Mouse (Mus musculus) midbrain, embryonic 11.5 days (tissue): ENCODE measurements around the gene Fxyd3. TPM values are rescaled to one million over a fixed set of nuclear protein-coding genes. Genes with fewer than 3 reads are reported as not detected.

Experiments
- ATAC-seq: fragments of 200-750 bp; cut with Nextera tagmentation; 2 replicates; pipeline ENCODE4 v1.8.0; 2017; ENCODE audit warnings: moderate TSS enrichment, moderate library complexity; ENCODE audit not compliant: low FRiP score
- DNase-seq: peaks from one replicate; pipeline ENCODE4 v3.0.0; 2015; ENCODE audit warnings: low spot score; ENCODE audit errors: missing footprints
- H3K27ac ChIP-seq: fragments of 300-500 bp; sonication (generic); 2 replicates; pipeline ENCODE4 v1.5.1; 2014; ENCODE audit warnings: low read depth, low read length
- H3K27me3 ChIP-seq: fragments of 300-500 bp; sonication (generic); 2 replicates; pipeline ENCODE4 v1.6.1; 2014; ENCODE audit warnings: mild to moderate bottlenecking, low read length, moderate library complexity, mixed read lengths; ENCODE audit not compliant: control insufficient read depth, insufficient read depth
- H3K36me3 ChIP-seq: fragments of 300-500 bp; sonication (generic); 2 replicates; pipeline ENCODE4 v1.6.1; 2014; ENCODE audit warnings: mild to moderate bottlenecking, low read length, moderate library complexity, mixed read lengths; ENCODE audit not compliant: control insufficient read depth, insufficient read depth
- H3K4me1 ChIP-seq: fragments of 300-500 bp; sonication (generic); 2 replicates; pipeline ENCODE4 v1.6.1; 2014; ENCODE audit warnings: low read length; ENCODE audit not compliant: control insufficient read depth, insufficient read depth
- H3K4me2 ChIP-seq: fragments of 300-500 bp; sonication (generic); 2 replicates; pipeline ENCODE4 v1.6.1; 2014; ENCODE audit warnings: mild to moderate bottlenecking, moderate library complexity
- H3K4me3 ChIP-seq: fragments of 300-500 bp; sonication (generic); 2 replicates; pipeline ENCODE4 v1.5.1; 2014; ENCODE audit warnings: low read depth, low read length
- H3K9ac ChIP-seq: fragments of 300-500 bp; sonication (generic); 2 replicates; pipeline ENCODE4 v1.6.1; 2014; ENCODE audit warnings: low read length
- H3K9me3 ChIP-seq: fragments of 300-500 bp; sonication (generic); 2 replicates; pipeline ENCODE4 v1.6.1; 2016; ENCODE audit warnings: low read length; ENCODE audit not compliant: control insufficient read depth
- WGBS: fragments of 180-500 bp; shearing (Covaris S2); extraction: QIAGEN DNeasy Blood & Tissue Kit; methylation state at CpG from one replicate; pipeline ENCODE4 v1.1.7; 2014; 5-methylcytosine and 5-hydroxymethylcytosine counted together
- polyA plus RNA-seq: library from polyadenylated mRNA; unstranded; fragments of >200 nt; fragmentation: Nextera tagmentation; extraction: Ambion mirVana; gene quantifications from 2 replicates; pipeline ENCODE4 v1.2.1, GENCODE M21; 2014

Fxyd3 gene
- polyA plus RNA-seq, 1 experiment from 2014 or later = 2.3 TPM

DNA sequence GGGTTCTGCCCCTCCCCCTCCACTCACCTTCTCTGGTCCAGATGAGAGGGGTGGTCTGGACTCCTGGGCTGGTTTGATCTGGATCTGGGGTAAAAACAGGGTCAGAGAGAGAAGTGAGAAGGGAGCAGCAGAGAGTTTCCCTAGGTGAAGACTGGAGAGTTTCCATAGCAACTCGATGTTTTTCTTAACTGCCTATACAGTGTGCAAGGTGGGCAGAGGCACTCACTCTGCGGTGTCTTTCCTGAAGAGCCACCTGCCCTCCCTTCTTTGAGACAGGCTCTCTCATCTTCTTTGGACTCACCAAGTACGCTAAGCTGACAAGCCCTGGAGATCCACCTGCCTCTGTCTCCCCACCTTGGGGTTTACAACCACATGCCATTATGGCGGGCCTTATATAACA is 37.5 kb downstream of the Fxyd3 start:
- Histone ChIP-seq H3K27ac (no peak overlapping the region), H3K4me3 (no peak overlapping the region), H3K9ac (no peak overlapping the region), H3K36me3 (no peaks in the 10 kb centered on the region), H3K27me3 (peaks cover 7% of the 10 kb centered on the region), H3K4me2 (no peak overlapping the region), H3K4me1 (no peaks in the 10 kb centered on the region), H3K9me3 (no peaks in the 10 kb centered on the region)
- no peak for DNase-seq
- ATAC-seq = no peak
- WGBS = 89% methylated on average over 4 of the region's 4 CpGs

DNA sequence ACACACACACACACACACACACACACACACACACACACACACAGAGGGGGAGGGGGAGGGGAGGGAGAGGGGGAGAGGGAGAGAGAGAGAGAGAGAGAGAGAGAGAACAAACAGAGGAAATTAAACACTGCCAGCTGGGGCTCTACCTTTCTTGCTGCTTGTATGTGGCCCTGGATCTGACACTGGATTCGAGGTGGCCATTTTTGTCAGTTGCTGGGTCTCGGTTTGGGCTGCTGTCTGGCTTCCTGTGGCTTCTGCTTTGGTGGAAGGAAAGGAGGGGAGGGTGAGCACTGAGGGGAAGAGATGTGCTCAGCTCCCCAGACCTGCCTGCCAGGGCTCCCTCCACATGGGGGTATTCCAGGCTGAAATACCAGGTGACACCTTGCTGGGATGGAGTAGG is 38.8 kb downstream of the Fxyd3 start:
- H3K9ac ChIP-seq = no peak overlapping the region
- no peak overlapping the region for H3K27ac ChIP-seq
- H3K4me1 ChIP-seq = no peaks in the 10 kb centered on the region
- H3K4me2 ChIP-seq = no peak overlapping the region
- H3K36me3 ChIP-seq = no peaks in the 10 kb centered on the region
- WGBS = 73% methylated on average over 2 of the region's 2 CpGs
- H3K4me3 ChIP-seq = no peak overlapping the region
- ATAC-seq = no peak
- peaks cover 5% of the 10 kb centered on the region for H3K27me3 ChIP-seq
- no peak for DNase-seq
- H3K9me3 ChIP-seq = no peaks in the 10 kb centered on the region

DNA sequence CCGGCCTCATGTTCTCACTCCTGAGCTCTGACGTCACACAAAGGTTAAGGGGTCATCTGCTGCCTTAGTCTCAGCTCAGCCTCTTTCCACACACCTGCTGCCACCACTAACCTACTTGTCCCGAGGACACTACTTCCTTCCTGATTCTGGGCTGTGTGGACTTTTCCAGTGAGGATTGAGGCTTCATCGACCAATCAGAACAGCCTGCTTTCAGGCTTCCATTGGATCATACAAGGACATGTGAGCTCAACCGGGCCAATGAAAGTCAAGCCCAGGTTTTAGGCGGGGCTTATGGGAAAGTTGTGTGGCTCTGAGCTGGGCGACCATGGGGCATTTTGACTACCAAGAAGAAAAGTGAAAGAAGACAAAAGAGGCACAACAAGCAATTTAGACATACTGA is 39.6 kb downstream of the Fxyd3 start:
- ATAC-seq = no peak
- H3K4me1 ChIP-seq = no peaks in the 10 kb centered on the region
- WGBS = 83% methylated on average over 7 of the region's 7 CpGs

DNA sequence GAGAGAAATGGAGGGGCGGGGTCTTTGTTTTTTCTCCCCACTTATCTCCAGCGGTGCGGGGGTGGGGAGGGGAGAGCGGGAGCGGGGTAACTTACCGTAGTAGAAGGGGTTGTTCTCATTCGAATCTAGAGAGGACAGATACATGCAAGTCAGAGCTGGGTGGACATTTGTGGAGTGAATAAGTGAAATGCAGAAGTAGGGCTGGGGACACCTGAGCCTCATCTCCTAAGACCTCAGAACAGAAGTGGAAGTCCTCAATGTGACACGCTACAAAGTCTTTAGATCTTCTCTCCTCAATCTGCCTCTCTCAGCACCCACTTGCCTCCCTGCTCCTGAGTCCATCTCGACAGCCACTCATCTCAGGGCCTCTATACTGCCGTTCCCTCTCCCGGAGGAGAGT is 41.2 kb downstream of the Fxyd3 start:
- Histone ChIP-seq H3K4me1 (no peaks in the 10 kb centered on the region), H3K9ac (no peak overlapping the region), H3K4me3 (no peak overlapping the region), H3K27me3 (no peaks in the 10 kb centered on the region), H3K36me3 (no peaks in the 10 kb centered on the region), H3K27ac (no peak overlapping the region), H3K9me3 (no peaks in the 10 kb centered on the region), H3K4me2 (no peak overlapping the region)
- DNase-seq (no peak), ATAC-seq (no peak)
- 79% methylated on average over 10 of the region's 11 CpGs for WGBS

More for the DNA sequence above, 39.6 kb downstream of the Fxyd3 start:
- H3K27ac ChIP-seq = no peak overlapping the region
- peaks cover 3% of the 10 kb centered on the region for H3K27me3 ChIP-seq
- H3K9ac ChIP-seq = no peak overlapping the region
- H3K4me3 ChIP-seq = no peak overlapping the region
- no peak overlapping the region for H3K4me2 ChIP-seq
- no peaks in the 10 kb centered on the region for H3K36me3 ChIP-seq
- H3K9me3 ChIP-seq = no peaks in the 10 kb centered on the region
- no peak for DNase-seq

DNA sequence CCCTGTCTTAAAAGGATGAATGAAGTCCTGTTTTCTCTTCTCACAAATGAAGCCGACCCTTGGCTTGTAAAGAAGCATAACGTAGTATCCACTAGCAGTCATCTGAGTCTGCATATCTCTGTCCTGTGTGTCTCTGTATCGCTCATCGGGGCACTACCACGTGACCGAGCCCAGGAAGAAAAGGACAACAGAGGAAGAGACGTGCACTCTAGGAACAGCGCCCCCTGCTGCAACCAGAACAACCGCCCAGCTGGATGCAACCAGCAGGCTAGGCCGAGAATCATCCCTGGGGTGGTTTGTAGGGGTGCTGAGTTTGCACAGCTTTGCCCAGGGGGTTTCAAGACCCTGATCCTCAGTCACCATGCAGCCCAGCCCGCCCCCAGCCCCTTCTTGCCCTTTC is 41.7 kb downstream of the Fxyd3 start:
- DNase-seq (no peak), ATAC-seq (no peak)
- Histone ChIP-seq H3K4me1 (no peaks in the 10 kb centered on the region), H3K4me2 (no peak overlapping the region), H3K9me3 (no peaks in the 10 kb centered on the region), H3K27me3 (no peaks in the 10 kb centered on the region), H3K36me3 (no peaks in the 10 kb centered on the region), H3K4me3 (no peak overlapping the region), H3K27ac (no peak overlapping the region), H3K9ac (no peak overlapping the region)
- WGBS = 58% methylated on average over 11 of the region's 11 CpGs

DNA sequence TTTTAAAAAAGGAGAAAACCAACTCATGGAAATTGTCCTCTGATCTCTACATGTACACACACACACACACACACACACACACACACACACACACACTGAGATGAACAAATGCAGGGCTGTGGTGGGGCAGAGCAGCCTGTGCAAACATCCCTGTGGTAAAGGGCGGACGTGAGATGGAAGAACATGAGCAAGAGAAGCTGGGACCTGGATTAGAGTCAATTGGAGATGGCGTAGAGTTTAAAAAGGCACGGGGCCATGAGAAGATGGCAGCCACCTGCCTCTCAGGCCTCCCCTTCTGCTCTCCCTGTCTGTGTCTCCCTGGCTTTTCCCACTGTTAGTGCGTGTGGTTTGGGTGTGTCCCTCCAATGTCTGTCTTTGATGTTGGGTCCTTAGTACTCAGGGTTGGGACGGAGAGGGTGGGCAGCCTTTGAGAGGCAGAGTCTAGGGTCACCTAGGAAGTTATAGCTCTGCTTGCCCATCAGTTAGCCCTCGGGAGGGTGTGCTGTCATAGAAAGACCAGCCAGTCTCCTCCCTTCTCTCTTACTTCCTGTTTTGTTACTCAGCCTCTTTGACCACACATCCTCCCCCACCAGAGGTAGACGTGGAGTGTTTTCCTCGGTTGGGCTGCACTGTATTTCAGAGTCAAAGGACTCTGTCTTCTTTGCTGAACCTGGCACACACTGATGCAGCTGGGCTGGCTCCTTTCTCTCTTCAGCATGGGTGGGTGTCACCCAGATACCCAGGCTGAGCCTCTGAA is 42.9 kb downstream of the Fxyd3 start:
- H3K27me3 ChIP-seq = no peaks in the 10 kb centered on the region
- WGBS = 77% methylated on average over 9 of the region's 9 CpGs
- H3K36me3 ChIP-seq = no peaks in the 10 kb centered on the region
- no peak overlapping the region for H3K4me2 ChIP-seq
- no peaks in the 10 kb centered on the region for H3K4me1 ChIP-seq
- no peak overlapping the region for H3K9ac ChIP-seq
- H3K9me3 ChIP-seq = no peaks in the 10 kb centered on the region
- H3K4me3 ChIP-seq = no peak overlapping the region
- no peak for DNase-seq
- no peak overlapping the region for H3K27ac ChIP-seq
- no peak for ATAC-seq

DNA sequence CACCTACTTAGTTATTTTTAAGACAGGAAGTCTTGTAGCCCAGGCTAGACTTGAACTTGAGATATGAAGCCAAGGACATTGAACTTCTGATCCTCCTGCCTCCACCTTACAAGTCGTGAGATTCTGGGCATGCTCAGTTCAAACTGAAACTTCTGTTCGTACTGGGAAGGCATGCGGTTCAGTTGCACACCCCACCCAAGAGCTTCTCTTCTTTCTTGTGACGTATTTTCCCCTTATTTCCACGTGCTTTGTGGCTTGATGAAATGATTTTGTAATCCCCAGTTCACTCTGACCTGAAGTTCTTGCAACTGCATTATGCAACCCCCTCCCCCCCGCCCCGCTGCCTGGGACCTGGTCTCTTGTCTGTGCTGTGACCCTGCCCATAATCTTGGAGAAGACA is 44.8 kb downstream of the Fxyd3 start:
- Histone ChIP-seq H3K27ac (no peak overlapping the region), H3K4me1 (no peaks in the 10 kb centered on the region), H3K9me3 (no peaks in the 10 kb centered on the region), H3K36me3 (no peaks in the 10 kb centered on the region), H3K9ac (no peak overlapping the region), H3K4me2 (no peak overlapping the region), H3K27me3 (no peaks in the 10 kb centered on the region), H3K4me3 (no peak overlapping the region)
- DNase-seq (no peak), ATAC-seq (no peak)
- WGBS = 81% methylated on average over 7 of the region's 7 CpGs

DNA sequence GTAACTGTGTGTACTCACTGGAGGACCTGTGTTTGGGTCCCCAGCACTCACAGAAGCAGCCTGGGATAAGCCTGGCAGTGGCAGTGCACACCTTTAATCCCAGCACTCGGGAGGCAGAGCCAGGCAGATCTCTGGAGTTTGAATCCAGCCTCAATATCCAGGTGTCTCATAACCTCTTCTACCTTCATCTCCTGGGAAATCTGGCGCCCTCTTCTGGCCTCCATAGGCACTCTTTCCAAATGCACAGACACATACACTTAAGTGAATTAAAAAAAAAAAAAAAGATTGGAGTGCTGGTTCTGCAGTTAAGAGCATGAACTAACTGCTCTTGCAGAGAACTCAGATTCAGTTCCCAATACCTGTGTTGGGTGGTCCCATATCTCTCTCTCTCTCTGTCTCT is 45.8 kb downstream of the Fxyd3 start:
- no peaks in the 10 kb centered on the region for H3K4me1 ChIP-seq
- DNase-seq (no peak), ATAC-seq (no peak)
- 71% methylated on average over 2 of the region's 2 CpGs for WGBS
- no peaks in the 10 kb centered on the region for H3K27me3 ChIP-seq
- H3K9me3 ChIP-seq = no peaks in the 10 kb centered on the region
- H3K4me2 ChIP-seq = no peak overlapping the region
- no peak overlapping the region for H3K9ac ChIP-seq
- no peak overlapping the region for H3K4me3 ChIP-seq
- no peak overlapping the region for H3K27ac ChIP-seq
- H3K36me3 ChIP-seq = no peaks in the 10 kb centered on the region

DNA sequence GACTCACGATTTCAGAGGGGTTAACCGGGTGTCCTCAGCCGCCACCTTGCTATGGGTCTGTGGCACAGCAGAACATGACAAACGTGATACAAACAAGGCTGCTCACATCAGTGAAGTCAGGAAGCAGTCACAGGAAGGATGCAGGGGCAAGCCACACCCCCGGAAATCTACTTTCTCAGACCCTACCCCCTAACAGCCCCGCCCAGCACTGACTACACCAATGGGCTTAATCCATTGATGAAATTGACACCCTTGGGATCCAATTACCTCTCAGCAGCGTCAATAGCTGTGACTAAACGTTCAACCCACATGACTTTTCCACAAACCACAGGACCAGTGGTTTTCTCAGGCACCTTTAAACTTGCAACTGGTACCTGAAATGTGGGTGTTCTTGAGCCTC is 47.9 kb downstream of the Fxyd3 start:
- DNase-seq = no peak
- 79% methylated on average over 8 of the region's 8 CpGs for WGBS
- Histone ChIP-seq H3K4me1 (no peaks in the 10 kb centered on the region), H3K4me2 (no peak overlapping the region), H3K4me3 (no peak overlapping the region), H3K9ac (no peak overlapping the region), H3K36me3 (no peaks in the 10 kb centered on the region), H3K27me3 (no peaks in the 10 kb centered on the region), H3K27ac (no peak overlapping the region), H3K9me3 (no peaks in the 10 kb centered on the region)
- ATAC-seq = no peak
